Mouse (Mus musculus) mouse trophoblast stem cell (cell line): ENCODE data around the gene Tph1.
"Not testable (repeated sequence)": the region's sequence is repeated elsewhere in the genome, so short reads cannot be mapped to it uniquely, and the experiment has no call there.

Experiments
- in situ Hi-C, 2 experiments: fragments of 300-500 bp; cut with MseI, MboI; formaldehyde crosslinking; loops; 2 replicates in 1 of 2; 3 replicates in 1 of 2; pipeline ENCODE4 v1.15.1; 2025

The Tph1 gene

GRCm38 (mm10) chr7:46672160-46672672 is at the start of gene Tph1:
Tph1 (minus strand) TSS chr7:46672537.
- in situ Hi-C loops, result no loop called here

- in situ Hi-C loops, result no loop called here
Measured at GRCm38 (mm10) chr7:46720460-46720859, 48.1 kb upstream of the Tph1 start.

GRCm38 (mm10) chr7:46719526-46719925 is 47.2 kb upstream of the Tph1 start:
- in situ Hi-C loops, result no loop called here

- in situ Hi-C loops, result no loop called here
Measured at GRCm38 (mm10) chr7:46718591-46719270, 46.4 kb upstream of the Tph1 start.

- in situ Hi-C loops, result no loop called here
Measured at GRCm38 (mm10) chr7:46716897-46717296, 44.6 kb upstream of the Tph1 start.

GRCm38 (mm10) chr7:46715600-46715999 is 43.3 kb upstream of the Tph1 start, which contains the start of gene Saa3:
Saa3 (minus strand) TSS chr7:46715700.
- in situ Hi-C loops, result no loop called here

- in situ Hi-C loops, result loop anchor here in 1 of 2 experiments (5.0 kb wide), 1 partner anchor 58 kb away; no protein-coding TSS in a partner anchor
Measured at GRCm38 (mm10) chr7:46714518-46714917, 42.2 kb upstream of the Tph1 start.

- in situ Hi-C loops, result loop anchor here in 1 of 2 experiments (5.0 kb wide), 1 partner anchor 60 kb away; no protein-coding TSS in a partner anchor
Measured at GRCm38 (mm10) chr7:46712250-46712649, 39.9 kb upstream of the Tph1 start.

GRCm38 (mm10) chr7:46710390-46710844 is 38.1 kb upstream of the Tph1 start, which contains the start of gene Saal1:
Saal1 (minus strand) TSS chr7:46710680.
- in situ Hi-C loops, result loop anchor here in 1 of 2 experiments (5.0 kb wide), 1 partner anchor 62 kb away; no protein-coding TSS in a partner anchor

GRCm38 (mm10) chr7:46700521-46701025 is 28.2 kb upstream of the Tph1 start:
- in situ Hi-C loops, result no loop called here

GRCm38 (mm10) chr7:46696754-46697153 is 24.4 kb upstream of the Tph1 start:
- in situ Hi-C loops, result no loop called here

- in situ Hi-C loops, result no loop called here
Measured at GRCm38 (mm10) chr7:46686827-46687226, 14.5 kb upstream of the Tph1 start.

GRCm38 (mm10) chr7:46680732-46681131 is 8.4 kb upstream of the Tph1 start:
- in situ Hi-C loops, result no loop called here

GRCm38 (mm10) chr7:46679044-46679443 is 6.7 kb upstream of the Tph1 start:
- in situ Hi-C loops, result not testable (repeated sequence)

- in situ Hi-C loops, result no loop called here
Measured at GRCm38 (mm10) chr7:46678417-46678816, 6.1 kb upstream of the Tph1 start.

- in situ Hi-C loops, result no loop called here
Measured at GRCm38 (mm10) chr7:46676808-46677360, 4.5 kb upstream of the Tph1 start.

GRCm38 (mm10) chr7:46675886-46676285 is 3.5 kb upstream of the Tph1 start:
- in situ Hi-C loops, result no loop called here

- in situ Hi-C loops, result no loop called here
Measured at GRCm38 (mm10) chr7:46675061-46675460, 2.7 kb upstream of the Tph1 start.

GRCm38 (mm10) chr7:46667256-46667655 is 5.1 kb downstream of the Tph1 start:
- in situ Hi-C loops, result no loop called here

GRCm38 (mm10) chr7:46665236-46665635 is 7.1 kb downstream of the Tph1 start:
- in situ Hi-C loops, result no loop called here

GRCm38 (mm10) chr7:46661591-46662090 is 10.7 kb downstream of the Tph1 start:
- in situ Hi-C loops, result no loop called here

GRCm38 (mm10) chr7:46652279-46652678 is 20.1 kb downstream of the Tph1 start:
- in situ Hi-C loops, result no loop called here
